Mouse (Mus musculus) liver, embryonic 16.5 days (tissue): ENCODE measurements around the gene Pex7. TPM values are rescaled to one million over a fixed set of nuclear protein-coding genes. Genes with fewer than 3 reads are reported as not detected.

ENCODE experiments used
- ATAC-seq: fragments of 200-750 bp; cut with Nextera tagmentation; 2 replicates; pipeline ENCODE4 v1.8.0; 2017; ENCODE audit warnings: low read depth, mild to moderate bottlenecking, moderate number of reproducible peaks, moderate library complexity
- H3K27ac ChIP-seq: fragments of 300-500 bp; sonication (generic); 2 replicates; pipeline ENCODE4 v1.5.1; 2014; ENCODE audit warnings: mild to moderate bottlenecking, low read length
- H3K27me3 ChIP-seq: fragments of 300-500 bp; sonication (generic); 2 replicates; pipeline ENCODE4 v1.6.1; 2014; ENCODE audit warnings: low read depth, low read length, mixed read lengths; ENCODE audit not compliant: control insufficient read depth, insufficient read depth
- H3K36me3 ChIP-seq: fragments of 300-500 bp; sonication (generic); 2 replicates; pipeline ENCODE4 v1.6.1; 2014; ENCODE audit warnings: mild to moderate bottlenecking; ENCODE audit not compliant: control insufficient read depth, insufficient read depth
- H3K4me1 ChIP-seq: fragments of 300-500 bp; sonication (generic); 2 replicates; pipeline ENCODE4 v1.6.1; 2014; ENCODE audit warnings: low read depth, low read length, mixed read lengths; ENCODE audit not compliant: control insufficient read depth
- H3K4me2 ChIP-seq: fragments of 300-500 bp; sonication (generic); 2 replicates; pipeline ENCODE4 v1.6.1; 2014; ENCODE audit warnings: low read depth, low read length, mixed read lengths
- H3K4me3 ChIP-seq: fragments of 300-500 bp; sonication (generic); 2 replicates; pipeline ENCODE4 v1.5.1; 2014; ENCODE audit warnings: low read depth, mild to moderate bottlenecking, low read length
- H3K9ac ChIP-seq: fragments of 300-500 bp; sonication (generic); 2 replicates; pipeline ENCODE4 v1.6.1; 2014; ENCODE audit warnings: low read depth, low read length
- H3K9me3 ChIP-seq: fragments of 300-500 bp; sonication (generic); replicated peaks from 2 replicates; pipeline ENCODE4 v1.6.1; 2016; ENCODE audit warnings: low read length; ENCODE audit not compliant: control insufficient read depth
- WGBS: fragments of 180-500 bp; shearing (Covaris S2); extraction: QIAGEN DNeasy Blood & Tissue Kit; methylation state at CpG from one replicate; pipeline ENCODE4 v1.1.7; 2014; ENCODE audit not compliant: insufficient replicate concordance; 5-methylcytosine and 5-hydroxymethylcytosine counted together
- polyA plus RNA-seq: library from polyadenylated mRNA; unstranded; fragments of >200 nt; fragmentation: Nextera tagmentation; extraction: Ambion mirVana; gene quantifications from 2 replicates; pipeline ENCODE4 v1.2.1, GENCODE M21; 2015

The Pex7 gene
- polyA plus RNA-seq, 1 experiment from 2014 or later = 33.1 TPM

DNA sequence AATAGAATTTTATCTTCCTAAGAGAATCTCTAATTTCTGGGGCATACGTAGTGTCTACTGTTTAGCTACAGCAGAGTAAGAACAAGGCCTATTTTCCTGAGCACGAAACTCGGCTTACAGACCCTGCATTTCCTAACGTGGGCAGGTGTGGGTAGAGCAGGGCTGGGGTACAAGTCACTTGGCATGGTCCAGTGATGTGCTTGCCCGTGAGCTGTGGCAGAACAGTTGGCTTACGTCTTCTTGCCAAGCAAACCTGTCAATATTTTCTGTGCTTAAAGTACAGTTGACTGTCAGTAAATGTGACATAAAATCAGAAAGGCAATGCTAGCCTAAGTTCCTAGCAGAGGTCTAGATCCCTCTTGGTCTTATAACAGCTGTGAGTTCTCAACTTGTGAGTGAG, 39.2 kb upstream of the Pex7 start:
- H3K36me3 ChIP-seq = no peaks in the 10 kb centered on the region
- no peak for ATAC-seq
- H3K9me3 ChIP-seq = no peaks in the 10 kb centered on the region
- H3K27me3 ChIP-seq = no peaks in the 10 kb centered on the region
- no peak overlapping the region for H3K4me2 ChIP-seq
- H3K4me3 ChIP-seq = no peak overlapping the region
- H3K9ac ChIP-seq = no peak overlapping the region
- H3K4me1 ChIP-seq = no peaks in the 10 kb centered on the region
- no peak overlapping the region for H3K27ac ChIP-seq
- 68% methylated on average over 6 of the region's 6 CpGs for WGBS

- Histone ChIP-seq H3K4me1 (peaks cover under 1% of the 10 kb centered on the region), H3K9ac (no peak overlapping the region), H3K27me3 (no peaks in the 10 kb centered on the region), H3K36me3 (no peaks in the 10 kb centered on the region), H3K9me3 (no peaks in the 10 kb centered on the region), H3K4me3 (no peak overlapping the region), H3K27ac (no peak overlapping the region), H3K4me2 (no peak overlapping the region)
- no peak for ATAC-seq
- 60% methylated on average over 7 of the region's 7 CpGs for WGBS
Measured at GRCm38 (mm10) chr10:19945651-19946050, 38.2 kb upstream of the Pex7 start.

- 64% methylated on average over 3 of the region's 3 CpGs for WGBS
- Histone ChIP-seq H3K9ac (no peak overlapping the region), H3K9me3 (no peaks in the 10 kb centered on the region), H3K36me3 (no peaks in the 10 kb centered on the region), H3K27ac (no peak overlapping the region), H3K27me3 (no peaks in the 10 kb centered on the region), H3K4me3 (no peak overlapping the region), H3K4me1 (peaks cover 14% of the 10 kb centered on the region), H3K4me2 (no peak overlapping the region)
- no peak for ATAC-seq
Measured at GRCm38 (mm10) chr10:19942621-19943020, 35.1 kb upstream of the Pex7 start.

DNA sequence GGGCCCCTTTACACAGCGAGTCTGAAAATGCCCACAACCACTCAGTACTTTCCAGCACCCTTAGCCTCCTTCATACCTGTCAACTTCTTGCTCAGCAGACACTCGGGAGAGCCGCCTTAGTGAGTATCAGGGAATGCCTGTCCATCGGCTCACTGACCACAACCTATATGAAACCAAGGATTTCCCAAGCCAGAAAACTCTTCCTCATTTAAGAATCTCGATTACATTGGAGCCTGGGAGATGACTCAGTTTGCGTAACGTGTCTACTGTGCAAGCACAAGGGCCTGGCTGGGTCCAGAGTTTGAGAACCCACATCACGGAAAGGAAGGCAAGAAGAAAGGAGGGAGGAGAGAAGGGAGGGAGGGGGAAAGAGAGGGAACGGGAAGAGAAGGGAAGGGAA, 34.4 kb upstream of the Pex7 start:
- ATAC-seq = no peak
- Histone ChIP-seq H3K27ac (no peak overlapping the region), H3K36me3 (no peaks in the 10 kb centered on the region), H3K4me2 (no peak overlapping the region), H3K9me3 (no peaks in the 10 kb centered on the region), H3K4me3 (no peak overlapping the region), H3K4me1 (peaks cover 14% of the 10 kb centered on the region), H3K9ac (no peak overlapping the region), H3K27me3 (no peaks in the 10 kb centered on the region)
- WGBS = 60% methylated on average over 9 of the region's 9 CpGs

- no peak for ATAC-seq
- no peaks in the 10 kb centered on the region for H3K36me3 ChIP-seq
- no peak overlapping the region for H3K4me3 ChIP-seq
- no peak overlapping the region for H3K27ac ChIP-seq
- no peak overlapping the region for H3K9ac ChIP-seq
- 18% methylated on average over 6 of the region's 6 CpGs for WGBS
- H3K27me3 ChIP-seq = no peaks in the 10 kb centered on the region
- H3K4me1 ChIP-seq = peaks cover 14% of the 10 kb centered on the region
- H3K4me2 ChIP-seq = no peak overlapping the region
- no peaks in the 10 kb centered on the region for H3K9me3 ChIP-seq
Measured at GRCm38 (mm10) chr10:19941063-19941462, 33.6 kb upstream of the Pex7 start.

DNA sequence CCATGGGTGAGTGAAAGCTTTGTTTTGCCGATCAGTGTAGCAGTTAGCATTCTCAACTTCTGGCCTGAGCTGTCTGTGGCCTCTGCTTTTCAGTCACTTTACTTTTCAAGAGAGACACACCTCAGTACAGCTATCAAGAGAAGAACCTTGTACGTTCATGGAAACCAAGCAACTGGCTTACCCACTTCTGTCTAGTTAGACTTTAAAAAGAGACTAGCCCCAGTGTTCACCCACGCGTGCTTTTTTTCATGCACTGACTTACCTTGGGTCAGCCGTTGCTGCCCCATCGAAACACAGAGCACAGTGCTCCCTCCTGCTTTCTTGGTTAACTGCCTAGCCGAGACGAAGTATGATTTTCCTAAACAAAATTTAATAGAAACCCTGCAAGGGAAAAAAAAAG, 33.1 kb upstream of the Pex7 start:
- H3K27me3 ChIP-seq = no peaks in the 10 kb centered on the region; the same call in 1 of the 2 replicates
- 0 out of 2 replicates have a peak overlapping the region, but pooled peaks have one; percentile 16 for H3K4me2 ChIP-seq
- peak overlapping the region; percentile 23; the same call in 1 of the 2 replicates for H3K27ac ChIP-seq
- 53% methylated on average over 8 of the region's 8 CpGs for WGBS
- no peak overlapping the region for H3K9ac ChIP-seq
- H3K9me3 ChIP-seq = no peaks in the 10 kb centered on the region
- H3K36me3 ChIP-seq = no peaks in the 10 kb centered on the region
- peaks cover 14% of the 10 kb centered on the region for H3K4me1 ChIP-seq
- H3K4me3 ChIP-seq = no peak overlapping the region
- ATAC-seq = no peak

GRCm38 (mm10) chr10:19940127-19940526, 32.6 kb upstream of the Pex7 start:
- H3K27ac ChIP-seq = peak overlapping the region; percentile 29; the same call in 1 of the 2 replicates
- no peak for ATAC-seq
- peaks cover 14% of the 10 kb centered on the region for H3K4me1 ChIP-seq
- WGBS = 61% methylated on average over 7 of the region's 7 CpGs
- peaks cover 3% of the 10 kb centered on the region for H3K27me3 ChIP-seq
- no peak overlapping the region for H3K4me3 ChIP-seq
- H3K36me3 ChIP-seq = no peaks in the 10 kb centered on the region
- H3K4me2 ChIP-seq = no peak overlapping the region
- H3K9me3 ChIP-seq = no peaks in the 10 kb centered on the region
- H3K9ac ChIP-seq = no peak overlapping the region

DNA sequence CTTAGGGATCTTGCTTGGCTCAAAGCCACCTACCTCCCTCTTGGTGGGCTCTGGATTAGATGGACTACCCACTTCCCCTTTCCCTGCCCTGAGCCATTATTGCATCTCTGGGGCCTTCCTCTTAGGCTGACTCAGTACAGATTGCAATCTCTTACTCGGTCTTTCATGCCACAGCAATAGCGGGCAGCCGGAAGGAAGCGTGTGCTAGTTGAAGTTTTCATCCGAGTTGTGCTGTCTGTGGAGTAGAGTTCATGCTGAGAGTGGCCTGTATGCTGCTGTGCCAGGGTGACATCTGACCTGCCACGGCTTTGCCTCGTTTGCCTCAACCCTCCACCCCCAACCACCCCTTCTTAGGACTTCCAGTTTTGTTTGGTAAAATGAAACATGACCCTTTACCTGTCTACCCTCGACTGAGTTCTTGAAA, 31.8 kb upstream of the Pex7 start:
- Histone ChIP-seq H3K4me2 (no peak overlapping the region), H3K36me3 (no peaks in the 10 kb centered on the region), H3K27me3 (peaks cover 11% of the 10 kb centered on the region), H3K4me3 (no peak overlapping the region), H3K27ac (0 out of 2 replicates have a peak overlapping the region, but pooled peaks have one; percentile 22), H3K4me1 (peaks cover 14% of the 10 kb centered on the region), H3K9me3 (no peaks in the 10 kb centered on the region), H3K9ac (no peak overlapping the region)
- WGBS = 13% methylated on average over 8 of the region's 8 CpGs
- ATAC-seq = no peak

GRCm38 (mm10) chr10:19938738-19939137, 31.2 kb upstream of the Pex7 start:
- no peak overlapping the region for H3K27ac ChIP-seq

More at GRCm38 (mm10) chr10:19938738-19939137, 31.2 kb upstream of the Pex7 start:
- Histone ChIP-seq H3K4me2 (no peak overlapping the region), H3K9me3 (no peaks in the 10 kb centered on the region), H3K36me3 (no peaks in the 10 kb centered on the region), H3K4me3 (no peak overlapping the region), H3K9ac (no peak overlapping the region), H3K4me1 (peaks cover 14% of the 10 kb centered on the region), H3K27me3 (peaks cover 17% of the 10 kb centered on the region)
- 61% methylated on average over 6 of the region's 6 CpGs for WGBS
- ATAC-seq = no peak
